Comparison of ENCODE assay signal across 17 mouse cellular contexts in genomic region chr4:149749003-149749662, GRCm38 (mm10). TPM values are rescaled to one million over a fixed set of nuclear protein-coding genes. Genes with fewer than 3 reads are reported as not detected.
DNase-seq lines count a peak whose midpoint lies in the region.
"Had no signal": no experiment of that assay in that cellular context is flagged by ENCODE, and none has a peak within 500 bp of the region (broad histone marks: within the 10 kb centered on the region; RNA-seq: fewer than 3 reads in every experiment).

No protein-coding gene starts in this region.

- peak; percentile 10 for DNase-seq in embryo, embryonic 10.5 days (ENCODE audit: low spot score)
- no peak for DNase-seq in embryo, embryonic 9.5 days (ENCODE audit: extremely low spot score)
- DNase-seq in heart, embryonic 10.5 days (ENCODE audit: low spot score): peak; percentile 66
- no peak for DNase-seq in heart, adult 18-20 months
- DNase-seq in retina, adult 2 months (ENCODE audit: low read depth, low spot score): peak; percentile 62
- no peak for DNase-seq in layer of hippocampus, adult 11-12 months (ENCODE audit: low spot score)
- DNase-seq in spleen, postnatal 36 days (ENCODE audit: low spot score in 2 of 2): no peak
- DNase-seq: adrenal gland, postnatal 10 days; B cell, adult 2 months; cerebellum, adult 11-12 months; cerebellum, adult 9-10 months; cerebellum, postnatal 25 days; gastrocnemius, postnatal 14 days; heart, postnatal 10 days had no signal

- H3K9me3 ChIP-seq in heart, embryonic 10.5 days: no peaks in the 10 kb centered on the region
- H3K9me3 ChIP-seq: embryonic facial prominence, embryonic 10.5 days; intestine, embryonic 15.5 days had no signal

- peaks cover 19% of the 10 kb centered on the region; the same call in 1 of the 2 replicates for H3K4me1 ChIP-seq in heart, embryonic 10.5 days
- H3K4me1 ChIP-seq: intestine, embryonic 15.5 days had no signal

- no peaks in the 10 kb centered on the region for H3K27me3 ChIP-seq in heart, embryonic 10.5 days (ENCODE audit: insufficient read depth, poor library complexity, severe bottlenecking)
- H3K27me3 ChIP-seq: intestine, embryonic 15.5 days had no signal

- no peak overlapping the region for H3K4me3 ChIP-seq in heart, embryonic 10.5 days
- H3K4me3 ChIP-seq: embryonic facial prominence, embryonic 10.5 days; intestine, embryonic 15.5 days had no signal

- H3K27ac ChIP-seq in heart, embryonic 10.5 days: no peak overlapping the region
- H3K27ac ChIP-seq: embryonic facial prominence, embryonic 10.5 days; hindbrain, embryonic 14.5 days; intestine, embryonic 15.5 days had no signal

- H3K36me3 ChIP-seq in heart, embryonic 10.5 days: peaks cover 20% of the 10 kb centered on the region
- H3K36me3 ChIP-seq: intestine, embryonic 15.5 days had no signal

- WGBS in heart, embryonic 10.5 days: 96% methylated on average over 18 of the region's 18 CpGs

RNA-seq across cellular contexts. Expression of gene Tmem201, which starts 11.3 kb away (rescaled TPM):
- polyA plus RNA-seq in heart, embryonic 10.5 days (2016; fragmentation: Nextera tagmentation; extraction: Ambion mirVana): 43.1 and 54.0 TPM in 2 replicates
- 10 to 100 TPM; 85.2 to 90.5 TPM for total RNA-seq in heart, adult 18-20 months (2021)

RNA-seq across cellular contexts. Expression of gene Slc25a33, which starts 24.9 kb away (rescaled TPM):
- 9.0 and 15.5 TPM in 2 replicates for polyA plus RNA-seq in heart, embryonic 10.5 days (2016; fragmentation: Nextera tagmentation; extraction: Ambion mirVana)
- total RNA-seq in heart, adult 18-20 months (2021): 10 to 100 TPM; 22.7 to 25.7 TPM

RNA-seq across cellular contexts. Expression of gene Pik3cd, which starts 46.8 kb away (rescaled TPM):
- 3.4 and 4.8 TPM in 2 replicates for polyA plus RNA-seq in heart, embryonic 10.5 days (2016; fragmentation: Nextera tagmentation; extraction: Ambion mirVana)
- 1 to 10 TPM; 3.5 to 5.6 TPM for total RNA-seq in heart, adult 18-20 months (2021)

Comparison
In these comparisons a context has a peak if more than half of its experiments do, and no peak if none do; other contexts are left out.
1. DNase-seq: peak in embryo, embryonic 10.5 days (single experiment), heart, embryonic 10.5 days (single experiment) and retina, adult 2 months (single experiment); none in embryo, embryonic 9.5 days (single experiment), heart, adult 18-20 months (0 of 2), layer of hippocampus, adult 11-12 months (single experiment) and spleen, postnatal 36 days (0 of 2).